Mouse (Mus musculus): ENCODE measurements at regions not wholly inside any gene's neighbourhood (a gene's known extent, or its start where the extent isn't known, plus 50 kb on each side); places are given as distances from the start of the nearest gene placed in this dataset.

DNA sequence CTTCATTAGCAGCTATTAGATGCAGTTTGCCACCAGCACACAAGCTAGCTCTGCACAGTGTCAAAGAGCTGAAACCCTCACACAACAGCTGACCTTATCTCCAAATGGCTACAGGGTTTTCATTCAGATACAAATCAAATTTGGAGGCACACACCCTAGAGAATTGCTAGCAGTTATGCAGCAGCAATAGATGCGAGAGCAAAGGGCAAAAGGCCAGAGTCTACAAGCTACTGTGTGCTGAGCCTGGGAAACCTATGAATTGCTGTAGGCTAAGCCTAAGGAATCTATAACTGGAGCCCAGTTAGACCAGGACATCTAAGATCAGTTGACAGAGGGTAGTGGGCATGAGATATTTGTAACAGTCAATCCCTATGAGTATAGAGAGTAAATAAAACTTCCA is 85.8 kb upstream of the Gas2 start:
- no peak overlapping the region for H3K4me2 ChIP-seq (ENCODE audit: low read length)
- no peak overlapping the region for H3K27ac ChIP-seq (replicated peaks; ENCODE audit: low read depth, low read length)
- DNase-seq (no peak), ATAC-seq (ENCODE audit: low FRiP score, low TSS enrichment) (no peak)
- no peaks in the 10 kb centered on the region for H3K27me3 ChIP-seq (ENCODE audit: control insufficient read depth, insufficient read depth, low read length)
- no peaks in the 10 kb centered on the region for H3K36me3 ChIP-seq (ENCODE audit: control insufficient read depth, insufficient read depth, low read length)
- no peaks in the 10 kb centered on the region for H3K9me3 ChIP-seq (ENCODE audit: control insufficient read depth, low read length)
- H3K9ac ChIP-seq (replicated peaks; ENCODE audit: low read length), result no peak overlapping the region
- WGBS, result 66% methylated on average over 1 of the region's 1 CpGs
- no peak overlapping the region for H3K4me3 ChIP-seq (replicated peaks; ENCODE audit: low read depth, low read length)
- peaks cover 17% of the 10 kb centered on the region for H3K4me1 ChIP-seq (ENCODE audit: control insufficient read depth, insufficient read depth, low read length)

DNA sequence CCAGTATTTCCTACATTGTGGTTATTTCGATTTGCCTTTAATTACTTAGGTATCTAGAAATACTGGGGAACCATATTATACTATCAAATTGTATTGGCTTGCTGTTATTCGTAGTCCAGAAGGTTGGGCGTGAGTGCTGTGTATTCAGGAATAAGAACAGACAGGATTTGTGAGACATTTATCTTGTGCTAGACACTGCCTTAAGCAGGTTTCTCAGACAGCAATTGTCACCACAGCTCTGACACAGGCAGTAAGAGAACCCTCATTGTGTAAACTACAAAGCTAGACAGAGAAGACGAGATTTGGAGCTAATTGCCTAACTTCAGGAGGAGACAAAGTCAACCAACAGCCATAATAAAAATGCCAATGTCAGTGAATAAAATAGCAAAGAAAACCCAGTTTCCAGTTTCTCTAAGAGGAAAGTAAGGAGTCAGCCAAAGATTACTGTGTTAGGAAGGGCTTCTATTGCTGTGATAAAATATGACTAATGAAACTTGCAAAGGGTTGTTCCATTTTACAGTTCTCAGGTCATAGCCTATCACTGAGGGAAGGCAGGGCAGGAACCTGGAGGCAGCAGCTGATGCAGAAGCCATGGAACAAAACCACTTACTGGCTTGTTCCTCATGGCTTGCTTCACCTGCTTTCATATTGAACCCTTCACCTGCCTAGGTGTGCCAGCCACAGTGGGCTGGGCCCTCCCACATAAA is 78.6 kb upstream of the Gas2 start:
- no peak overlapping the region for H3K4me3 ChIP-seq (replicated peaks; ENCODE audit: low read depth, low read length)
- ATAC-seq (ENCODE audit: low FRiP score, low TSS enrichment) (no peak), DNase-seq (no peak)
- no peaks in the 10 kb centered on the region for H3K36me3 ChIP-seq (ENCODE audit: control insufficient read depth, insufficient read depth, low read length)
- H3K27me3 ChIP-seq (ENCODE audit: control insufficient read depth, insufficient read depth, low read length), result no peaks in the 10 kb centered on the region
- WGBS, result 73% methylated on average over 4 of the region's 4 CpGs
- H3K9ac ChIP-seq (replicated peaks; ENCODE audit: low read length), result no peak overlapping the region
- no peak overlapping the region for H3K4me2 ChIP-seq (ENCODE audit: low read length)
- no peaks in the 10 kb centered on the region for H3K9me3 ChIP-seq (ENCODE audit: control insufficient read depth, low read length)
- peak overlapping the region; percentile 60; the same call in 1 of the 2 replicates for H3K27ac ChIP-seq (replicated peaks; ENCODE audit: low read depth, low read length)
- H3K4me1 ChIP-seq (ENCODE audit: control insufficient read depth, insufficient read depth, low read length), result peaks cover 7% of the 10 kb centered on the region

DNA sequence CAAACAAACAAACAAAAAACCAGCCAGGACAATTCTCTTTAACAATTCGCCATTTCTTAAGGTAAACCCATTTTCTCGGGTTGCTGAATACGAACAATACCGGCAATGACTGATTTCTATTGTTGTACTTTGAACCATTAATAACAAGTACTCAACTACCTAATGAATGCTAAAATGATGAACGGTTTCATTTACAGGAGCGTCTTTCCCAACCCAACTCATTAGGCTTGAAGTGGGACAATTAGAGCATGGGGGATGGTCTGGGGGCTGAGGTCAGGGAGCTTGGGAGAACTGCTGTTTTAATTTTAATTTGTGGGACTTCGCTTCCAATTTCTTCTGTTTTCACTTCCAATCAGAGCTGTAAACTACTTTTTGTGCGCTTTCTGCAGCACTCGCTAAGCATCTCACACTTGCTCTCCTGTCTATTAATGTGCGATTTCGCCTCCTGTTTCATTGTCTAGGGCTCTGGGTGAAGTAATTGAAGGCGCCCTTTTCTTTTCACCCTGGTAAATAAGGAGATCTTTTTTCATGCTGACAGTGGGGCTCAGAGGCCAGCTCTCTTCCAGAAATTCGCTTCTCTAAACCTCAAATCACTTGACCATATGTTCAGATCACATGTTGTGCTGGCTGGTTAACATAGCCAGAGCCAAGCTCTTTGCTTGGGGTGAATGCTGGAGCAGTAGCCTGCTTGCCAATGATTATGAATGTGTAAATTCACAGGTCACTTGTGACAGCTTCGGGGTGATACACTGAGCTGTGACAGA is 77.7 kb upstream of the Gas2 start:
- peak; percentile 63; the same call in 1 of the 2 replicates for ATAC-seq (ENCODE audit: low FRiP score, low TSS enrichment)
- Histone ChIP-seq H3K9me3 (ENCODE audit: control insufficient read depth, low read length) (no peaks in the 10 kb centered on the region), H3K9ac (replicated peaks; ENCODE audit: low read length) (no peak overlapping the region), H3K4me1 (ENCODE audit: control insufficient read depth, insufficient read depth, low read length) (peaks cover 7% of the 10 kb centered on the region), H3K36me3 (ENCODE audit: control insufficient read depth, insufficient read depth, low read length) (no peaks in the 10 kb centered on the region), H3K27ac (replicated peaks; ENCODE audit: low read depth, low read length) (peak overlapping the region; percentile 60), H3K27me3 (ENCODE audit: control insufficient read depth, insufficient read depth, low read length) (no peaks in the 10 kb centered on the region), H3K4me3 (replicated peaks; ENCODE audit: low read depth, low read length) (no peak overlapping the region), H3K4me2 (ENCODE audit: low read length) (no peak overlapping the region)
- peak; percentile 47 for DNase-seq
- WGBS, result 54% methylated on average over 14 of the region's 14 CpGs

DNA sequence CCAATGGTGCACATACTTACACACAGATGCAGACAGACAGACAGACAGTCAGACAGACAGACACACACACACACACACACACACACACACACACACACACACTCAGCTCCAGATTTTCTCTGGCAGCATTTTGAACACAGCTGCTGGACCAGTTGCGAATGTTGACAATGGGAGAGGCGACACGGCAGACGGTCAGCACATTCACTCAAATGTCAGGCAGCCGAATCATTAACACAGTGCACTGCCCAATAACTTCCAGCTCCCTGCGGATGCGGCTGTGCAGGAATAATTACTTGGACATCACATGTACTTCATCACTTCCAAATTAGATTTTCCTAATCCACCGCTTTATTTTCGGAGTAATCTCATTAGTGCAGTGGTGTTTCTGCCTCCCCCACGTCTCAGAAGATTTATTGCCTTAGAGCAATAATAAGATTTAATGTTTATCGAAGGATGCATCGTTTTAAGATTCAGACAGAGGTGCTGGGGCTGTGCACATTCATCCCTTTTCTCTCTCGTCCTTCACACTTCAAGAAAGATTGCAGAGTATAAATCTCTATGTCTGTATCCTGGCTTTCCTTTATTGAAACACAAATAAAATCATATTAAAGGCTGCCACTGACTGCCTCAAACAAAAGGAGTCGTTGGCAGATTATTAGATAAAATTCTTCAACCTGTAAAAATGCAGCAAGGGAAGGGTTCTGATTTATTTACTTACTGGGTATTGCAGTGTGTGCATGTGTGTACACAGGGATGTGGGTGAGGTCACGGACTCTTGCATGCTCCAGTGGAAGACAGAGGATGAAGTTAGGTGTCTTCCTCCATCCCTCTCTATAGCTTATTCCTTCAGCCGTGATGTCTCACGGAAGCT is 70.9 kb upstream of the Gas2 start:
- peak; percentile 79 for ATAC-seq (ENCODE audit: low FRiP score, low TSS enrichment)

DNA sequence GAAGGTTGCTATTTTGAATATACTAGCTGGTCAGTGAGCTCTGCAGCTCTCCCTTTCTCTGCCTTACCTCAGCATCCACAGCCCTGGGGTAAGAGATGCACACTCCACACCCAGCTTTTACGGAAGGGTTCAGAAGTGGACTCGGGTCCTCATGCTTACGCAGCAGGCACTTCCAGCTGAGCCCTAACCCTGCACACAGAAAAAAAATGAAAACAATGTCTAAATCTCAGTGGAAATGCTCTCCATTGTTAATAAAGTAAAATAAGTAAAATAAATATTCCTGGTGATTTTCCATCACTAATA is 70.3 kb upstream of the Gas2 start:
- Histone ChIP-seq H3K9ac (replicated peaks; ENCODE audit: low read length) (peak overlapping the region; percentile 37; the same call in 1 of the 2 replicates), H3K9me3 (ENCODE audit: control insufficient read depth, low read length) (no peaks in the 10 kb centered on the region), H3K4me3 (replicated peaks; ENCODE audit: low read depth, low read length) (no peak overlapping the region), H3K4me1 (ENCODE audit: control insufficient read depth, insufficient read depth, low read length) (peaks cover 14% of the 10 kb centered on the region), H3K27me3 (ENCODE audit: control insufficient read depth, insufficient read depth, low read length) (no peaks in the 10 kb centered on the region), H3K4me2 (ENCODE audit: low read length) (peak overlapping the region; percentile 30), H3K36me3 (ENCODE audit: control insufficient read depth, insufficient read depth, low read length) (no peaks in the 10 kb centered on the region), H3K27ac (replicated peaks; ENCODE audit: low read depth, low read length) (peak overlapping the region; percentile 86)
- DNase-seq, result no peak
- WGBS, result 60% methylated on average over 3 of the region's 3 CpGs
- ATAC-seq (ENCODE audit: low FRiP score, low TSS enrichment), result 0 out of 2 replicates have a peak, but pooled peaks have one; percentile 15

More for the DNA sequence above, 70.9 kb upstream of the Gas2 start:
- no peak overlapping the region for H3K4me3 ChIP-seq (replicated peaks; ENCODE audit: low read depth, low read length)
- no peaks in the 10 kb centered on the region for H3K27me3 ChIP-seq (ENCODE audit: control insufficient read depth, insufficient read depth, low read length)
- peaks cover 14% of the 10 kb centered on the region for H3K4me1 ChIP-seq (ENCODE audit: control insufficient read depth, insufficient read depth, low read length)
- H3K4me2 ChIP-seq (ENCODE audit: low read length), result peak overlapping the region; percentile 30
- WGBS, result 24% methylated on average over 17 of the region's 17 CpGs
- H3K9me3 ChIP-seq (ENCODE audit: control insufficient read depth, low read length), result no peaks in the 10 kb centered on the region
- no peaks in the 10 kb centered on the region for H3K36me3 ChIP-seq (ENCODE audit: control insufficient read depth, insufficient read depth, low read length)
- peak overlapping the region; percentile 37; the same call in 1 of the 2 replicates for H3K9ac ChIP-seq (replicated peaks; ENCODE audit: low read length)
- peak overlapping the region; percentile 86 for H3K27ac ChIP-seq (replicated peaks; ENCODE audit: low read depth, low read length)
- DNase-seq, result peak; percentile 73
